Mouse (Mus musculus) c-Kit-positive CD71-positive TER-119-positive erythroid progenitor cells, embryonic 14.5 days (primary cell): ENCODE measurements around the gene Ifit1bl1.
"Not testable (repeated sequence)": the region's sequence is repeated elsewhere in the genome, so short reads cannot be mapped to it uniquely, and the experiment has no call there.

ENCODE experiments used
- DNase-seq: peaks from one replicate; pipeline ENCODE4 v3.0.0-alpha.2; 2013; ENCODE audit warnings: low spot score

Ifit1bl1 gene

DNA sequence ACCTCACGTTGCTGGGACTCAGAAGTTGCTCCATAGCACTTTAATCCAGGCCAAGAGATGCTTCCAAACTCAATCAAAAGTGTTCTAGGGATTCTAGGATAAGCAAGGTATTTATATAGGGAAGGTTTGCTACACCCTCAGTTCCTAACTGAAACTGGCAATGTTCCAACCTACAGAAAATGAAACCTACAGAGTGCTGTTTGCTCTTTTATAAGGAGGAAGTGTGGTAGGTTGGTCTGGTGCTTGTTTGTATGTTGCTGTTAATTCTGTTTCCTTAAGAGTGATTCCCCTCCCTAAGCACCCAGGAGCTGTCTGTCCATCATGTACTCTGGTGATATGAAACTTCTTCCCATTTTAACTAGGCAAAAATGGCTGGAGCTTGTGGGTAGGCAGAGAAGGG lies at the start of gene Ifit1bl1:
TSS of gene Ifit1bl1 (minus strand) at position 69 of the 400 bp plus-strand sequence.
- not testable (repeated sequence) for DNase-seq

DNA sequence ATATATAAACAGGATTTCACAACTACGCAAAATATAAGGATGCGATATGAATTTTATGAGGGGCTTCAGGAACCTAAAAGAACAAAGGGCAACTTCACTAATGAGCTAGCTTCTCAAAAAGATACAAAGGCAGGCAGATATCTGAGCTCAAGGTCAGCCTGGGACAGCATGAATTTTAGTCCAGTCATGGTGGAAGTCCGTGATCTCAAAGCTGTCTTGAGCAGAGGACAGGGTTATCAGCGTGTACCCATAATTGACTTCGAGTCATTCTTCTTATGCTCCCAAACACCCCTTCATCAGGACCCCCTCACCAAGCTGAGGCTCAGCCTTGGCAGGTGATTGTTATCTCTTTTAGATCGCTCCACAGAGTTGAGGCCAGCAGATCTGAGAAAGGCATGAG lies 49.2 kb upstream of the Ifit1bl1 start:
- DNase-seq, result no peak

DNA sequence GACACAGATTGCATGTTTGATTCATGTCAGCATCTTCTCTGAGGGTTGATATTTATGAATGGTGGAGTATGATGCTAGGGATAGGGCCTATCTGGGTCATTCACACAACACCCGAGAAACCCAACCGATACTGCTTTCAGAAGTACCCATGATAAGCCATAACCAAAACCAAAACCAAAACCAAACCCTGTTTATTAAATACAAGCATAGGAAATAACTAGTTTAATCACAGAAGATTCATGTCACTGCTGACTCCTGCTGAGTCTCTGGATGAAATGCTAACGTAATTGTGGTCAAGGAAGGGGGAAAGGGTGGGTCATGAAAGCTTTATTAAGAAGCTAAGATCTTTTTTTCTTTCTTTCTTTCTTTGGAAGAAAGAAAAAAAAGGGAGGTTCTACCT lies 48.5 kb upstream of the Ifit1bl1 start:
- no peak for DNase-seq

DNA sequence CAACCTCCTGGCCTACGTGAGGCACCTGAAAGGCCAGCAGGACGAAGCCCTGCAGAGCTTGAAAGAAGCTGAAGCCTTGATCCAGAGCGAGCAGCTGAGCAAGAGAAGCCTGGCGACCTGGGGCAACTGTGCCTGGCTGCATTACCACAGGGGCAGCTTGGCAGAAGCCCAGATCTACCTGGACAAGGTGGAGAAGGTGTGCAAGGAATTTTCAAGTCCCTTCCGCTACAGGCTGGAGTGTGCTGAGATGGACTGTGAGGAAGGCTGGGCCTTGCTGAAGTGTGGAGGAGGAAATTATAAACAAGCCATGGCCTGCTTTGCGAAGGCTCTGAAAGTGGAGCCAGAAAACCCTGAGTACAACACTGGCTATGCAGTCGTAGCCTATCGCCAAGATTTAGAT lies 45.9 kb upstream of the Ifit1bl1 start:
- not testable (repeated sequence) for DNase-seq

DNA sequence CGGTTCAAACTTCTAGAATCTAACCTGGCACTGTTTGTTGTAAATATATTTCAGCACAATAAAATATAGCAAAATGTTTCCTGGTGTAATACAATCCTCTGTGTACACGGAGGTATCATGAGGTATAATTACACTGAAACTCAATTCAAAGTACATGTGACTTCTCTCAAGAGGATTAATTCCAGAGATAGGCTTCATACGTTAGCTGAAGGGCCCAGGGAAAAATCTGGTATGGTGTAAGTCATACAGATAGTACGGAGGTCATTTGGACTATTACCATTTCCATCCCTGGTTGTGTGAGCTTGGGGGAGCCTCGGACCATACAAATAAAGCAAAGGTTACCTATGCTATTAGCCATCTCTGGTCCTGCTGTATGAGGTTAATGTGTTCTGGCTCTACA lies 40.9 kb upstream of the Ifit1bl1 start:
- no peak for DNase-seq

DNA sequence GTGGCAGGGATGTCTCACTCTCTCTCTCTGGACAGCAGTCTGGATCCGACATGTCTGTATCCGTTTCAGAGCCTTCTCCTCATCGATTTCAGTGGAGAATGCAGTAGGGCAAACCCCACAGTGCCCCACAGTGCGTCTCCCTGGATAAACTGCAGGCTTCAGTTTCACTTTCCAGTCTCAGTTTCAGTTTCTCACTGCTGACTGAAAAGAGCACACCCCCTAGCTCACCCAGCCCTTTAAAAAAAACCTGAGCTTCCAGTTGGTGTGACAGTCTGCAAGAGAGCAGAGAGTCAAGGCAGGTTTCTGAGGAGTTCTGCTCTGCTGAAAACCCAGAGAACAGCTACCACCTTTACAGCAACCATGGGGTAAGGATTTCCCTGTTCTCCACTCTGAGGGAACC lies 38.9 kb upstream of the Ifit1bl1 start, which contains the start of the genes Ifit1bl2 and Ifit1:
TSS of gene Ifit1bl2 (minus strand) at position 121 of the 400 bp plus-strand sequence.
TSS of gene Ifit1 (plus strand) at position 249 of the 400 bp plus-strand sequence.
- DNase-seq, result no peak

DNA sequence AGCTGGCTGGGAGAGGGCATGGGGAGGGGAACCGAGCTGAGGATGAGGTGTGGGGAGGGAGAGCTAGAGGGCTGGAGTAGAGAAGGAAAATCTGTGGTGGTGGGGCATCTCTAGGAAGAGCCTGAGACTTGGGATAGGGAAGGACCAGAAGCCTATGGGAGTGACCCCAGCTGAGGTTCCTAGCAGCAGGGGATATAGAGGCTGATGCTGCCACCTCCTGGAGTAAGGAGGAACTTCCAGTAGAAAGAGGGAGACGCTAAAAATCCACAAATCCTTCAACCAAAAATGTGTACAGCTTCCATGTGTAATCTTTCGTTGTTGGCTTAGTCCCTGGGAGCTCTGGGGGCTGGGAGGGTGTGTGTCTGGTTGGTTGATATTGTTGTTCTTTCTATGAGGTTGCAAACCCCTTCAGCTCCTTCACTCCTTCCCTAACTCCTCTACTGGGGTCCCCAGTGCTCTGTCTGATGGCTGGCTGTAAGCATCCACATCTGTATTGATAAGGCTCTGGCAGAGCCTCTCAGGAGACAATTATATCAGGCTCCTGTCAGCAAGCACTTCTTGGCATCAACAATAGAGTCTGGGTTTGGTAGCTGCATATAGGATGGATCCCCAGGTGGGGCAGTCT lies 35.3 kb upstream of the Ifit1bl1 start:
- DNase-seq, result no peak

DNA sequence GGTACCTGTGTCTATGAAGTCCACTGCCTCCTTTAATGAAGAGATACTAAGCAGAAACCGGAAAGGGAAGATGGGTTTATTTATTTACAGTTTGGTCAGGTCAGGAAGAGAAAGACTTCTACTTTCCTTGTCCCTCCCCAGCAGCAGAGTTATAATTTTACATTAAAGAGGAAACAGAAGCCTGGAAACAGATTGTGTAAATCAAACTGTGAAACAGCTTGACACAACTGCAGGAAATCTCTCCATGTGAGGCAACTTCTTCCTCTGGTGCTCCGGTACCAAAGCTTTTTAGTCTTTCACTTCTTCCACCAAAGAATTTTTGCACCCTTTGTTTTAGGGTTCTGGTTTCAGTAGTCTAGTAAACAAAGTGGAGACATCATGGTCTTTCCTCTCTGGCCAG lies 31.7 kb upstream of the Ifit1bl1 start:
- no peak for DNase-seq

DNA sequence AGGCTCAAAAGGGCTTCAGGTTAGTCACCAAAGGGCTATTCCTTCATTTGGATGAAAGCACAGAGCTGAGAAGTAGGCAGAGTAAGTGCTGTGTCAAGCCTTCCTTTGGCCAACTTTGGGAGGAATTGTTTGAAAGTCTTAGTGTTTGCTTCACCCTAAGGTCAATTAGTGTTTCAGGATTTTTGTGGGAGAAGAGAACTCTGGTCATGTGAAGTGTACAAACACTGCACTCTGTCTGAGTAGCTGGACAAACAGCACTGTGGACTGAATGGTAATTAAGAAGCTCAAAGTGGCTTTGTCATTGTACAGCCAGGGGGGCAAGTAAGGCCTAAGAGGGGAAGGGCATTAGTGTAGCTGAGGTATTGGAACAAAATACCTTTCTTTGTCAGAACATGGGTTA lies 29.7 kb upstream of the Ifit1bl1 start:
- no peak for DNase-seq

DNA sequence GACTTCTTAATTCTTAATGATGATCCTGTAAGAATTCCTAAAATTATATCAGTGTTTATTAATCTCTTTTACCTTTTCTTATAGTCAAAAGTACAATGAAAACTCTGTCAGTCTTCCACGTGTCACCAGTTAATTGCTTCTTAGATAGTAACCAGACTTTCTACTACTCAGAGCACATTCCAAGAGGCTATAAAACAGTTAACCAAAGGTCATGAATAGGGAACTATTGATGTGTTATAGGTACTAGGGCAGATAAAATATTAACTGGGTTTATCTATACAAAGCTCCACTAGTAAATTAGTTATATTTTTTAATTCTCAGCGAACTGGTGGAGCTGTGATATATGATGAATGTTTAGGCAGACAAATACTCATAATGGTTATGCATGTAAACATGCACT lies 25.7 kb upstream of the Ifit1bl1 start:
- no peak for DNase-seq

DNA sequence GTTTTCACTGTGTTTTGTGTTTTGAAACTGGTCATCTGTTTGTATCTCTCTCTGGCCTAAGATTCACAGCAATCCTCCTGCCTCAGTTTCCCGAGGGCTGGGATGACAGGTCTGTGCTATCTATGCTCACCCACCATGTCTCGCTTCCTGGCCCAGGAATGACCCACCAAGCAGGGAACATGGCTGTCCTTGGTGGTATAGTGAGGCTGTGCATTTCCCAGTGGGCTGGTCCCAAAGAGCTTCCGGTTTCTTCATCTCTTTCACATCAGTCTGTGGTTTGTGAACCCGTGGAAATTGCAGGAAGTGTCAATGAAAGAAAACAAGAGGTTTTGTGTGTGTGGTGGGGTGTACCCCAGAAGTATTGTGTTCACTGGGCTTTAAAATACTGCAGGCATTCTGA lies 22.9 kb upstream of the Ifit1bl1 start:
- DNase-seq, result no peak

DNA sequence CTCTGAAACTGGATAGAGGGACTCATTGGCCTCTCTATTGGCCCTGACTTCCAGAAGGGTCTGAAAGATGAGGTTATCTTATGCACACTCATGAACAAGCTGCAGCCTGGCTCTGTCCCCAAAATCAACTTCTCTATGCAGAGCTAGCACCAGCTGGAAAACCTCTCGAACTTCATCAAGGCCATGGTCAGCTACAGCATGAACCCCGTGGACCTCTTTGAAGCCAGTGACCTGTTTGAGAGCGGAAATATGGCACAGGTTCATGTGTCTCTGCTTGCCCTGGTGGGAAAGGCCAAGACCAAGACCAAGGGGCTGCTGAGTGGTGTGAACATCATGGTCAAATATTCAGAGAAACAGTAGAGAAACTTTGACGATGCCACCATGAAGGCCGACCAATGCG lies 22.0 kb upstream of the Ifit1bl1 start:
- no peak for DNase-seq

DNA sequence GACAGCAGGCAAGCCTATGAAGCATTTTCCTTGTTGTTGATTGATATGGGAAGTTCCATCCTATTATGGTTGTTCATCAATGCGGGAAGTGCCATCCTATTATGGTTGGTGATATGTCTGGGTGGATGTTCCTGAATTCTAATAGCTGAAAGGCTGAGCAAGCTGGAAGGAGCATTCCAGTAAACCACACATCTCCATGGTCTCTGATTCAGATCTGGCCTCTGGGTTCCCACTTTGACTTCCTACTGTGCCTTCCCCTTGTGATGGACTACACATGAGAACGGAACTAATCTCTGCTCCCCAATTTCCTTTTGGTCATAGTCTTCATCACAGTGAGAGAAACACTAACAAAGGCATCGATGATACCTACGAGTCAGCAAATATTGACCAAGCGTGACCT lies 19.1 kb upstream of the Ifit1bl1 start:
- DNase-seq, result no peak

DNA sequence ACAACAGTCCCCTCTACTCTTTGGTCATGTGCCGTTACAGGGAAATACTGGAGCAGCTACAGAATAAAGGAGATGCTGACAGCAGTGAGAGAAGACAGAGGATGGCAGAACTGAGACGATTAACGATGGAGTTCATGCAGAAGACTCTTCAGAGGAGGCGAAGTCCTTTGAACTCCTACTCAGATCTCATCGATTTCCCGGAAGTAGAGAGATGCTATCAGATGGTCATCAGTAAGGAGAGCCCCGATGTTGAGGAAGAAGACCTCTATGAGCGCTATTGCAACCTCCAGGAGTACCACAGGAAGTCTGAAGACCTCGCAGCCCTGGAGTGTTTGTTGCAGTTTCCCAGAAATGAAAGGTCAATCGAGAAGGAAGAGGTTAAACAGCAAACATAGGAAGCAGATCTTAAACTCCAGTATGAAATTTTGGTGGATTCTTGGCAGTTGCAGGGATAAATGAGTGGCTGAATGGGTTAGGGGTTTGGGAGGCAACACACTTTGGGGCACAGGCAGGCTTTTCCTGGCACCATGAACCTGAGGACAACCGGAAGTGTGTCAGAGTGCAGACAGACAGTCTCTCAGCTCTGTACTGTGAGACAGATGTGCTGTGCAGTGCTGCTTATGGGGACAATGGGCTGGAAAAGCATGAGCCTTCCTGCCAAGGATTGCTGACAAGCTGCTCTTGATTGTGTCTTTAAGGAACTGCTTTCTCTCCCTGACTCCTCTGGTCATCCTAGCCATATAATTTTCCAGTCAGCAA lies 10.7 kb upstream of the Ifit1bl1 start:
- not testable (repeated sequence) for DNase-seq

DNA sequence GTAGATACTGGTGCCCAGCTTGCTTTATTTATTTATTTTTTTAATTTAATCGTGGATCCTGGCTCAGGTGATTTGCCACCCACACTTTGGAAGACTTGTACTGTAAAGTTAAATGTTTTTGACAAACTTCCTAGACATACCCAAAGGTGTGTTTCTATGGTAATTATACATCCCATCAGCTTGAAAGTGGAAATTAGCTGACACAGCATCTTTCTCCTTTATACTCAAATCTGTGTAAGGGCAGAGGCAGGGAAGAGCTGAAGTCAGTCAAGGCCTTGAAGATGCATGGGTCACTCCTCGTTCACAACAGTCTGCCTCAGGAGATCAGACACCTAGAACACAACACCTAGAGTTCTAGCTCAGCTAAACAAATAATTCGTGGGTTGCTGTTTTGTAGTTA lies 8.4 kb upstream of the Ifit1bl1 start:
- not testable (repeated sequence) for DNase-seq

DNA sequence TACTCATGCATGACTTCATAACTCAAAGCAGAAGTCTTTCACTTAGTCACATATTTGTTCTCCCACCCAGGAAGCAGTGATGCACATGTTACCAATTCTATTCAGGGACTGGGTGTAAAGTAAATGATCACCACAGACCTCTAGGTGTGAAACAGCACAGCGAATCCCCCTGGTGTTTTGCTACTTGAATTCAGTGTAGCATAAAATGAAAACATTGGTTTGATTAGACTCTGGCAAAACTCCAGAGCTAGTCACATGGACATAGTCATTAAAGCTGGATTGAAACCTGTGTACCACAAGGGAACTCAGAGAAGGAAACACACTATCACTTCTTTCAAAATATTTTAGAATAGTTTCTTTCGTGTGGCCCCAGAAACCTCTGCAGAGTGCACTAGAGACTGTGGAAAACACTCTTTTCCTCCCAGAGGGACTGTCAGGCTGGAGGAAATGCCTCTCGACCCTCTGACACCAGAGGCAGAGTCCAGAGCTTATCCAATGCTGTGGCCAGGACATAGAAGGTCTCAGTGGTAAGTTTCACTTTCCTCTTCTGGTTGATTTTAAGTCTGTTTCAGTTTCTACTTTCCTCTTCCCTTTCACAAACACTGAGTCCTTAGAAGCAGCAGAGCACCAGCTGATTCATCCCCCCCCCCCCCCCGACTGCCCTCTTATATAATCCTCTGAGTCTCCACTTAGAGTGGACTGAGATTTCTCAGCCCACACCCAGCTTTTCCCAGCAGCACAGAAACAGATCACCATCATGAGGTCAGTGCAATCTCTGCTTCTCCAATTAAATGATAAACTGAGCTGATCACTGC lies 5.7 kb upstream of the Ifit1bl1 start, which contains the start of gene Ifit3b:
TSS of gene Ifit3b (plus strand) at position 734 of the 815 bp plus-strand sequence.
- DNase-seq, result not testable (repeated sequence)

DNA sequence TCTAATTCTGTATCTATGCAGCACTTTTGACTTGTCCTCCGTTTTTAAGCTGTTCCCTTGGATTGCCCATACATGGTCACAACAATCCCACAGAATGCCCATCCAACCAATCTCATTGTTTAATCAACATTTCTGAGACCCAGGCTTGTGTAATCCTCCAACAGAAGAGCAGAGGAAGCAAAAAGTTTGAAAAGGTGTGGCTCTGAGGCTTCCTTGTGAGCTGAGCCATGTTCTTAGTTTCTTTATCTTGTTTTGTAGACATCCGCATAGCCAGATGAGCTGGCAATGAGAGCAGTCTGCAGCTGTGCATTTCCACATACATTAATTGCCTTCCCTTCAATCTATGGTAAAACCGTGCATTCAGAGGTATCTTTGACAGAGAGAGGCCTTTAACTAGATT lies 3.7 kb upstream of the Ifit1bl1 start:
- DNase-seq, result no peak

DNA sequence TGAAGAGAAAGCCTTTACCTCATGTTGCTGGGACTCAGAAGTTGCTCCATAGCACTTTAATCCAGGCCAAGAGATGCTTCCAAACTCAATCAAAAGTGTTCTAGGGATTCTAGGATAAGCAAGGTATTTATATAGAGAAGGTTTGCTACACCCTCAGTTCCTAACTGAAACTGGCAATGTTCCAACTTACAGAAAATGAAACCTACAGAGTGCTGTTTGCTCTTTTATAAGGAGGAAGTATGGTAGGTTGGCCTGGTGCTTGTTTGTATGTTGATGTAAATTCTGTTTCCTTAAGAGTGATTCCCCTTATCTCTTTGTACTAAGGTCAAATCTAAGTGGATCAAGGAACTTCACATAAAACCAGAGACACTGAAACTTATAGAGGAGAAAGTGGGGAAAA lies 2.5 kb downstream of the Ifit1bl1 start:
- DNase-seq, result not testable (repeated sequence)

DNA sequence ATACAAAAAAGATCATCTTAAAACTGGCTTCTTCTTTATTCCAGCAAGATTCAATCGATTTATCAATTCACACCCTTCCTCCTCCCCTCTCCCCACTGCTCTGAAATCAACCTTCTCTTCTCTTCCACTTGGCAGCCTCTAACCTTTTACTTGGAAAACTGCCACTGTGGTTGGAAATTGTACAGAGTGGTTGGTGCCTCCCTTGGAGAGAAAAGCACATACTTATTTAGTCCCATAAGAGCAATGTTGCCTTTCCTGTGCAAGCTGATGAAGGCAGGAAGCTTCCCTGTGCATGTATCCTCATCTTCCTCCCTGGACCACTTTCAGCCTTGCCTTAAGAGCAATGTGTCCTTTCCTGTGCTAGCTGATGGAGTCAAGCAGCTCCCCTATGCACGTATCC lies 3.4 kb downstream of the Ifit1bl1 start:
- DNase-seq, result no peak

DNA sequence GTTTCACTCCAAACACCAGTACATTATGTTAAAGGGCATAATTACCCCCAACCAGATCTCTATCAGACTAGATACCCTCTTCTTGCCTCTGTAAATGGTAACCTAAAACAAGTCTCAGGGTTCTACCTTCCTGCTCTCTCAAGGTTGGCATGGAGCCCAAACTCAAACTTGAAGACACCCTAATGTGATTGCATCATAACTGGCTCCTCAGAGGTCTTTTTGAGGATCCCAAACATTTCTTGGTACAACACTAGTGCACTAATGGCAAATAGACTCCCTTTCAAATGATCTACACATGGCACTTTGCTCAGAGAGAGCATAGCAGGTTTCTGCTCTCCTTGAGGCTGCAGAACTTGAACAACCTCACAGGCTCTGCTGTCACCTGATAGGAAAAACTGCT lies 4.9 kb downstream of the Ifit1bl1 start:
- DNase-seq, result no peak

DNA sequence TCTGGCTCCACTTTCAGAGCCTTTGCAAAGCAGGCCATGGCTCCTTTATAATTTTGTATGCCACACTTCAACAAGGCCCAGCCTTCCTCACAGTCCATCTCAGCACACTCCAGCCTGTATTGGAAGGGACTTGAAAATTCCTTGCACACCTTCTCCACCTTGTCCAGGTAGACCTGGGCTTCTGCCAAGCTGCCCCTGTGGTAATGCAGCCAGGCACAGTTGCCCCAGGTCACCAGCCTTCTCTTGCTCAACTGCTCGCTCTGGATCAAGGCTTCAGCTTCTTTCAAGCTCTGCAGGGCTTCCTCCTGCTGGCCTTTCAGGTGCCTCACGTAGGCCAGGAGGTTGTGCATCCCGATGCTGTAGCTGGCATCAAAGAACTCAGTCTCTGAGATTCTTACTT lies 7.2 kb downstream of the Ifit1bl1 start:
- DNase-seq, result not testable (repeated sequence)

DNA sequence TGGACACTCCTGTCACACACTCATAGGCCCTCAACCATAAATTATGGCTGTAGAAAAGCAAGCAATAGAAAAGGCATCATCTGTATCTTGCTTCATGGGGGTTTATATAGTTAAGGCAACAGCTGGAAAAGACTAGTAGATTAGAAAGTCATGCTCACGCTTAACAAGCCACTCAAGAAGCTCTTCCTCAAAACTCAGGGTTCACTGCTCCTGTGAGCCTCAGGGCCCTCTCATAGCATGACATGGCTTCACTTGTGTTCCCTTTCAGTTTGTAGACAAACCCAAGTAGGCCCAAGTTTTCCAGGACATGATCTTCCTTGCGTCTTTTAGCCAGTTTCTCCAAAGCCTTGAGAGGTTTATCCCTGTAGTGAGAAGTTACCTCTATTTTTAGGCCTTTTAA lies 8.3 kb downstream of the Ifit1bl1 start:
- DNase-seq, result no peak

DNA sequence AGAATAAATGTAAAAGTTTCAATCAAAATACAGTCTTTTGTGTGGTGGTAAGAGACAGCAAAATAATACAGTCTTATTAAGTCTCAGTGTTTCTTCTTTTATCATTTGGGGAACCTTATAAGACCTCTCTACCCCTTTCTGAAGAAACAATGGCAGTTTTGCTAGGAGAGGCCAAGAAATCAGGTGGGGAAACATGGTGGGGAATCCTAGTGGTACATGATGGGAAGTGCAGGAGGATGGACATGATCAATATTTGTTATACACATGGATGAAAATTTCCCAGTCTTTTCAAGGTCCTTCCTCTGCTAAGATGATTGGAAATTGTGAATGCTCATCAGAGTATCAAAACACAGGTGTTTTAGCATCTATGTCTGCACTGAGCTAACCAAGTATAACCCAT lies 12.8 kb downstream of the Ifit1bl1 start:
- no peak for DNase-seq
